Mouse (Mus musculus): Measurements from ENCODE around the gene Ubac1. TPM values are rescaled to one million over a fixed set of nuclear protein-coding genes. Genes with fewer than 3 reads are reported as not detected.

Gene Ubac1
- 78.1 and 79.7 TPM in 2 replicates for polyA plus RNA-seq (2012; rRNA removed)

DNA sequence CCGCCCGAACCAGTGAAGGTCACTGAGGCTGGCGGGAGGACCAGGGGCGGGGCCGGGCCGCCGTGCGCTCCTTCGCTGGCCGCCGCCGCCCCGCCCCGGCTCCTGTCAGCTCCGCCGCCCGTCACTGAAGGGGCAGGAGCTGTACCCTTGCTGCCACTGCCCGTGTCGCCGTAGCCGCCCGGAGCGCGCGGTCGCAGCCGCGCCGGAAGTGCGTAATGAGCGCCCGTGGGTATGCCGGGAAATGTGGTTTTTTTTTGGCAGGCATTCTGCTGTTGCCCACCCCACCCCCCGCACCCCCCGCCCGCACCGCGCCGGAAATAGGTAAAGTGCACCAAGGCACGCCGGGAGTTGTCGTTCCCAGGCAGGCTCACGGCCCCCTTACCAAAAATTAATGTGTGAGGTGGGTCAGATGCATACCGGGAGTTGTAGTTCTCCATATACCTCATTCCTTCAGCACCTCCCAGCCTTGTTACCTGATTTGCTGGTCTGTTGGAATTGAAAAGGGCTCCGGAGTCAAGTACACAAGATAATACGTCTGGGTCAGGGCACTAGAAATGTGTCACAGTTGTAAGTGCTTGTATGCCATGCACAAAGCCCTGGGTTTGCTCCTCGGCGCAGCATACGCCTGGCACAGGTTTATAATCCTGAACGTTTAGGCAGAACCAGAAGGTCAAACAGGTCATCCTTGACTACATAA is at the start of gene Ubac1:
Gene Ubac1, minus strand, starts transcription at position 187 of the 697 bp plus-strand sequence.
- peak; percentile 86 to 92 for DNase-seq (ENCODE audit: extremely low spot score in 1 of 2, low spot score in 1 of 2)

DNA sequence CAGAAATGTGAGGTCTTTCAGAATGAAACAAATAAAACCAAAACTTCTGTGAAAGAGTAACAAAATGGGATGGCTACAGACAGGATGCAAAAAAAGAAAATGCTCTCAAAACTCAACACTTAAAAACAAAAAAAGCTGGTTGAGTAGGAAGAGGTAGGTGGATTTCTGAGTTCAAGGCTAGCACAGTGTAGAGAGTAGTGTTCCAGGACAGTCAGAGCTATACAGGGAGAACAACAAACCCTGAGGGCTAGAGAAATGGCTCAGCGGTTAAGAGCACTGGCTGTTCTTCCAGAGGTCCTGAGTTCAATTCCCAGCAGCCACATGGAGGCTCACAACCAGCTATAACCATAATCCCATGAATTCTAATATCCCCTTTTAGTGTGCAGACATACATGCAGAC is 47.0 kb upstream of the Ubac1 start:
- DNase-seq (ENCODE audit: extremely low spot score in 1 of 2, low spot score in 1 of 2) = no peak

DNA sequence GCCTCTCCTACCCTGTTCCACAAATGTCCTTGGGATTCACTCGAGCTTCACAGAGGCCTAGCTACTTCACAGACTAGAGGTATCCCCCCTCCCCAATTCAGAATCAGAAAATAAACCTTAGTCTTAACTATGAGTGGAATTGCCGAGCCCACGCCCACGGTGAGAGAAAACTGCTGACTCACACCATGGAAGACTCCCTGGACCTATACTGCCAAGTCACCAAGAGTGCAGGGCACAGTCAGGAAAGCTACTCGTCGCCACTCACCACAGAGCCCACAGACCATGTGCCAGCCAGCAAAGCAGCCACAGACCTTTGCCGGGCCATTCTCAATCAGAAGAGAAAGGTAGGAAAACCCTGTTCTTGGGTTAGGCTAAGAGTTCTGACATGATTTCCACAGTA is 46.6 kb upstream of the Ubac1 start:
- DNase-seq (ENCODE audit: extremely low spot score in 1 of 2, low spot score in 1 of 2) = no peak

DNA sequence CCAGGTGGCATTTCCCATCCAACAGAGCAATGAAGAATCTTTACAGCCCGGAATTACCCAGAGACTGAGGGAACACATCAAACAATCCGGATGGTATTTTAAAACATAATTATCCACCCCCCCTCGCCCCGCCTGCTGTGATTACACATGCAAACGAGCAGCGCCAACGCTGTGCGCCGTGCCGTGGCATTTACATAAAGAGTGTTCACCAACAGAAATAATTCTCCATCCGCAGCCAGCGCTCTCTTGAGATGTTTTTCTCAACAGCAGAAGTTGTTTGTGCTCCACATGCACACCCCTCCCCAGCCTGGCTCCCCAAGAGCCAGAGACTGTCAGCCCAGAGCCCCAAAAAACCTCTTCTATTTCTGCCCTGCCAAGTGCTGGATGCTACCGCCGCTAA is 45.0 kb upstream of the Ubac1 start:
- DNase-seq (ENCODE audit: extremely low spot score in 1 of 2, low spot score in 1 of 2) = peak; percentile 85 to 93

DNA sequence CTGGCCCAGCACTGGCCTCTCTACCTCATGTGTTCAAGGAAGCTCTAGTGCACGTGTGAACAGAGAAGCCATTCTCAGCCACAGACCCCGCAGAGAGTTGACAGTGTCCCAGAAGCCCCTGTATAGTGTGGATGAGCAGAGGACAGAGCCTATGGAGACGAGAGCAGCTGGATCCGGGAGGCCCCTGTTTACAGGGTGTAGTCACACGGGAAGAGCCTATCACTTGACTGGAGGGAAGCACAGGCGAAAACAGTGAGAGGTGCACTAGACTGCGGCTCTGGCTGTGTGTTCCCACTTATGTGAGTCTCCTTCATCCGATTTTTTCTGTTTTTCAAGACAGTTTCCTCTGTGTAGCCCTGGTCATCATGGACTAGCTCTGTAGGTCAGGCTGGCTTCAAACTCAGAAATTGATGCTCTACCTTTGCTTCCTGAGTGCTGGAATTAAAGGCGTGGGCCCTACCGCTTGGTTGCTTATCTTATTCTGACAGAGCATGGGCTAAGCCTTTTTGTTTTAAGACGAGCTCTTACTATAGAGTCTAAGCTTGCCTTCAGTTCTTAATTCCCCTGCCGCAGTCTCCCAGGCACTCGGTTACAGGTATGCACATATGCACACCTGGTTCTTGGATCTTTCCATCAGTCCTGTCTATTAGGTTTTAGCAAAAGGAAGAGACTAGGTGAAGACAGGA is 41.3 kb upstream of the Ubac1 start:
- no peak for DNase-seq (ENCODE audit: extremely low spot score in 1 of 2, low spot score in 1 of 2)

DNA sequence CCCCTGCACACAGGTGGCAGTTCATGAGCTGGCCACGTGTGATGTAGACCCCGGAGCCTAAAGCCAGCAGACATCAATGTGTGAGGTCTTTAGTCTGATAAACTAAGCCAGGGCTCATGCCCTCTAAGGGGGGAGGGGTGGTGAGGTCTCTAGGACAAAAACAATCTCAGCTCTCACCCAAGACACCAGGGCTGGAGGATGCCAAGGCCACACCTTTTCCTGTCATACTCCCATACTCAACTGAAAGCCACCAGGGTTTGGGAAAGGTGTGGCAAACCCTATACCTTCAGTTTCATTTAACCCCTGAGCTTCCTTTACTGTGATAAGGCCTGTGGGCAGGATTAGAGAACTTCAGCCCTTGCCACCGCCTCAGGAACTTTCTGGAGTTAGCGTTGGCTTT is 40.7 kb upstream of the Ubac1 start:
- DNase-seq (ENCODE audit: extremely low spot score in 1 of 2, low spot score in 1 of 2) = no peak

DNA sequence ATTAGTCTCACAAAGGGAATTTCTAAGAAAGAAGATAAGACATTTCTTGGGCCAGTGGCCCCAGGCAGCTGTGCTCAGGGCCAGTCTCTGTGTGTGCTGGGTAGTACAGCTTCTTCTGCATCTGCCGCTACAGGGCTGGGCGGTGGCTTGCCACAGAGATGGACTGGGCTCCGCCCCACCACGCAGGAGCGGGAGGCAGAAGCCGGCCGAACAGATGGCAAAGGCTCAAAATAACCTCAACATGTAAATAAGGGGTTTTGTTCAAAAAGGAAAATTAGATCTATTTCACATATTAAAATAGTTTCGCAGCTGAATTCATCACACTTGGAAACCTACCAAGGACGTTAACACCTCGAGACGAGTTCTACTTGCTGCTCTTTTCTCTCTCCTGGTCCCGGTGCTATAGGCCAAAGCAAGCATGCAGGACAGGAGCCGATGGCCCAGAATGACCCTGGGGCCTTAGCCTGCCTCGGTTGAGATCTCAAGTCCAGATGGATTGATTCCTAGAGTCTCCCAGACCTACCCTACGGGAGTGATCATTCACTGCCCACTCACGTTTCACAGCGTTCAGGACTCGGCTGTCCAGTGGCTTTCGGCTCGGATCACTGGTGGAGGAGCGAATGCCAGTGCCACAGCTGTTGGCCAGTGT is 39.6 kb upstream of the Ubac1 start:
- peak; percentile 39 to 72 for DNase-seq (ENCODE audit: extremely low spot score in 1 of 2, low spot score in 1 of 2)

DNA sequence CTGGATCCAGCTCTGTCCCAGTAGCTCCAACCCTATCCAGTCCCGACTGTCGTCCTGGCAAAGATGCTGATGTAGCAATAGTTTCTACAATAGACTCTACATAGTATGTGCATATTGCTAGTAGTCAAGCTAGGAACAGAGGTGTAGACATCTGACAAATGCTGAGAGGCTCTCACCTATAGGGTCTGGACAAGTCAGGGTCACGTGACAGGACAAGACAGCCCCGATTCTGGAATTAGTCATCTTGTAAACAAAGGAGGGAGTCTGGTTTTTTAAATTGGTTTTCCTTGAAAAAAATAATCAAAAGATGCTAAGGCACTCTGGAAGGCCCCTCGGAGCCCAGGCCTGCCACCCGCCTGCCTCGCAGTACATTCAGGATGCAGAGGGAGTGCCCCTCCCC is 35.5 kb upstream of the Ubac1 start:
- no peak for DNase-seq (ENCODE audit: extremely low spot score in 1 of 2, low spot score in 1 of 2)

DNA sequence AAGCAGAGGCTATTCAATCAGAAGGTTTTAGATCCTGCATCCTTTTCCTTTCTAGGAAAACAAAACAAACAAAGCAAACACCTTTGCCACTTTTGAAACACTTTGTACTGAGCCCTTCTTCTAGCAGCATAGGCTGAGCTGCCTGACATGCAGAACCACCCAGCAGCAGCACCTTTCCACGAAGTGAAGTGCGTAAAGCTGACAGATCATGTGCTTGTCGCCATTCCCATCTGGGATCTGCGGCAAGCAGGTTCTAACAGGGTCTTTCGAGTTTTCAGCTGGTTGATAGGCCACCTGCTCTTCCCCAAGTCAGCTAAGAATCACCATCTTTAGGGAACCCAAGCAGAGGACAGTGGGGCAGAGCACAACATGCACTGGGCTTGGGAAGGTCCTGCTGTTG is 34.7 kb upstream of the Ubac1 start:
- no peak for DNase-seq (ENCODE audit: extremely low spot score in 1 of 2, low spot score in 1 of 2)

DNA sequence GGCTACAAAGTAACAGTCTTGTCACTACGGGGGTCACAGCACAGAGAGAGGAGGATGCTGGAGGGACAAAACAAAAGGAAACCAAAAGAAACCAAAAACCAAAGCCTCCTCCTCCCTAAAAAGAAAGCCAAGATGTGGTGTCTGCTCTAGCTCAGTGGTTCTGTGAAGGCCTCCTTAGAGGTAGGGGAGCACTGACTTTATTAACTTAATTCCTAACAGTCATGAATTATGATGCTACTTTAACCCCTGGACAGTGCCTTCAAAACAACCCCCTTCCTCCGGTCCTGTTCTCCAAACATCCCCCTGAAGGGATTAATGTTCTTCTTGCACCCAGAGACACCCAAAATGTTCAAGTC is 34.2 kb upstream of the Ubac1 start:
- no peak for DNase-seq (ENCODE audit: extremely low spot score in 1 of 2, low spot score in 1 of 2)

DNA sequence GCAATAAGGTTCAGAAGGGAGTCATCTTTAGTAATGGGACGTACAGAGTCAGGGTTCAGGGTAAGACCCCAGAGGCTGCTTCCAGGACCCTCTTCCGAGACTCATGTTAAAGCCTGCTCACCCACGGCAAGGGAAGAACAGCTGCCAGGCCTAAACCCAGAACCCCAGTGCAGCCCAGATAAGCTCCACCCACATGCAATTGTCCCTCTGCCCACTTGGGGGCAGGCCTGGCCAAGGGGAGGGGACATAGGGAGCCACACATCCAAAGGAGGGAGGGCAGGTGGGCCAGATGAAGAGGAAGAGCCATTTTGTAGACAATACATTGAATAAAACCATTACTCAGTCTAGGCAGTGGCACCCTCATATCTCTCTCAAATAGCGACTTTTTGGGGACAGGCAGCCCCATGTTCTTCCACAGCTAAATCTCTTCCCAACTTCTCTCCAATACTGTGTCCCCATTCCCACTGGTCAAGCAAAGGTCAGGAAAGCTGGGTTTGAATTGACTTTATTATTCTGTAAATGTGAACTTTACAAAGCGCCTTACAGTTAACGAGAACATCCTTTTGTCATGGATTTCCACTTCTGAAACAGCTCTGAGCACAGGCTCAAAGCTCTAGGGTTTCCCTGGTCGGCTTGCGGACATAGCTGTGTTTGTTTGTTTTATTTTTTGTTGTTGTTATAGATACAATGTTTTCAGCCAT is 33.6 kb upstream of the Ubac1 start:
- DNase-seq (ENCODE audit: extremely low spot score in 1 of 2, low spot score in 1 of 2) = peak in 1 of 2 experiments; percentile 71

DNA sequence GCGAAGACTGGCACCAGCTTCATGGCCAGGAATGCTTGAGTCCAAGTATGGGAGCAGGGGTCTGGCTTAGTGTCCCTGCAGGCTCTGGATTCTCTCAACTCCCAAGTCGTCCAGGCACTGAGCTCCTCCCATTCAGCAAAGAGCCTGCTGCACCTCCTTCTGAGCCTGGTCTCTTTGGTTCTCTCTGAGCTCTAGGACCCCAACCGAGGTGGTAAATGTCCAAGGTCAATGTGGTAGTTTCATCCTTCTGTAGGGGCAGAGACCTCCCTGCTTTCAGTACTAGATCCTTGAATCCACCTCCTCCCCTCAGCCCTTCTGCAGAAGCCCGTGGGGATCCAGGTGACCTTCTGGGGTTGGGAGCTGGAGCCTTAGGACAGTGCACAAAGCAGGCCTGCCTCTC is 31.3 kb upstream of the Ubac1 start:
- DNase-seq (ENCODE audit: extremely low spot score in 1 of 2, low spot score in 1 of 2) = no peak

DNA sequence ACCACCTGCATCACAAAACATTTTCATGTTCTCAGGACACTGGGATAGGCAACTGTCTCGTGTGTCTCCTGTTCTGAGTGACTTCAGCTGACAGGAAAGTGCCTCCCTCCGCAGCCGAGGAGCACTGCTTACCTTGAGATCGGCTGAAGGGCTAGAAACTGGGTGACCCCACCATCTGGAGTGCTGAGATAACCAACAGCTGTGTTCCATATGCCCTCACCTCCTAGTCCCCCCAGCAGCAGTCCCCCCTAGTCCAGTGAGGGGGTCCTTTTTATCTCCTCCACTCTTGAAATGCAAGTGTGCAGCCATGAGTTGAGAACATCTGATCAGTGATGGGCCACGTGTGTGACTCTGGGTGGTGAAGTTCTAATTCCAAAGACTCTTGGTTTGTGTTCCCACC is 27.3 kb upstream of the Ubac1 start:
- DNase-seq (ENCODE audit: extremely low spot score in 1 of 2, low spot score in 1 of 2) = no peak

DNA sequence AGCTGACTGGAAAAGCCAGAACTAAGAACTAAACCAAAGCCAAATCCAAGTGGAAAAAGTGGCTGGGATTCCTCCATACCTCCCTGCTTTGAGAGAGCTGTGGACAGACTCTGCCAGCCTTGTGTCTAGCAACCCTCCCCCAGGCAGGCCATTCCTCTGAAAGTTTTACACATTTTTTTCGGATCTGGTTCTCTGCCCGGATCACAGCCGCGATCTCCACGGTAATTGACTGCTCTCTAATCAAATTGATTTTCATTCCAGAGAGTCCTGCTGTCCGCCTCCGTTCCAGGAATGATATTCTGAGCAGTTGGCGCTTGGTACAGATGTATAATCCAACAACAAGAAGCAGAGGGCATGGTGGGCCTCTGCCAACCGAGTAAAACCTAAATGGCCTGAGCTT is 22.7 kb upstream of the Ubac1 start:
- no peak for DNase-seq (ENCODE audit: extremely low spot score in 1 of 2, low spot score in 1 of 2)

DNA sequence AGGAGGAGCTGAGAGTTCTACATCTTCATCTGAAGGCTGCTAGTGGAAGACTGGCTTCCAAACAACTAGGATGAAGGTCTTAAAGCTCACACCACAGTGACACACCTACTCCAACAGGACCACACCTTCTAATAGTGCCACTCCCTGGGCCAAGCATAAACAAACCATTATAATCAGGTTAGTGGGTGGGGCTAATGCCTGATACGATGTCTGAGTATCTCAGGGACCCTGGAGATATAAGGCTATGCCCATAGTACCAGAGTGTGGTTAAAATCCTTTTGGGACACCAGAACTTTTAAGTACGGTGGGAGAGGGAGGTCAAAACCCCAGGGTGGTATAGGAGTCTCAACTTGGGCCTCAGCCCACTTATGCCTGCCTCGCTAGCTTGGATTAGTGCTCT is 21.1 kb upstream of the Ubac1 start:
- no peak for DNase-seq (ENCODE audit: extremely low spot score in 1 of 2, low spot score in 1 of 2)

DNA sequence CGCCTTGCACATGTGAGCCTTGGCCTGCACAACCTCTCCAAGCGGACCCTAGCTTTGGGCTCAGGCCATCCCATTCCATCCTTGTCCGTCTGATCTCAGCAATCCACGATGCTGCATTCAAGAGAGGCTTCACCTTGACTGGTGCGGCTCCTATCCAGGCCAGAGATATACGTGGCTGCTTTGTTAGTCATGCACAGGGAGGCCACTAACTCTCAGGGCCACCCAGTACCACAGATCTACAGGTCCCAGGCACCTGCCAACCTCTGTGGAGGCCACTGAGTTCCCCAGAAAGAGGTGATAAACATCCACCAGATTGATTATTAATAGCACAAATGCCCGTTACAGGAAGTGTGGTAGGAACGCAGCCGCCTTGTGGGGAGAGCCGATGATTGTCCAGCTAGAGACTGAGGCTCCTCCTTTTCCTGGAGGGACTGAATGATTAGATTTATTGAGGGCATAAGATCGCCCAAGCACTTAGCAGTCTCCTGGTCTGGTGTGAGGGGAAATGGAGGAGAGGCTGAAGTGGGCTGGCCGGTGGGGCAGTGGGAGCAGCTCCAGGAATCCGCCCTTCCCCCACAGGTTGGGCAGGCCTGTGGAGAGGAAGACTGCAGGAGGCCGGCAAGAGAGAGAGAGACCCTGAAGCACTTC is 19.7 kb upstream of the Ubac1 start:
- DNase-seq (ENCODE audit: extremely low spot score in 1 of 2, low spot score in 1 of 2) = no peak

DNA sequence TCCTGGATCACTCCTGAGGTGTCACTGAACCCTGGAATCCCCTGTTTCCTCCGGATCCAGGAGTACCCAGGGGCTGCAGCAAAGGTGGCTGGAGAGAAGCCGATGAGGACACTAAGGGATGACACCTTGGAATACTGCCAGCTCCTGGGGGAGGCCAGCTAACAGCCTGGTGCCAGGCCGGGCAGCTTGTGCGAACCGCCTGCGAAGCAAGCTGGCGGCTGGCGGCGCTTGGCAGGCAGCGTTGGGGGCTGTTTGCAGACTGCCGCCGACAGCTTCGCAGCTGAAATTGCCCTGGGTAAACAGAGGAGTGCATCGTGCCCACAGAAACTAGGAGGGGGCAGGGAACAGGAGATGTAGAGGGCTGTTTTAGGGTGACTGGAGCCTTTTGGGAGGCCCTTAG is 18.4 kb upstream of the Ubac1 start:
- DNase-seq (ENCODE audit: extremely low spot score in 1 of 2, low spot score in 1 of 2) = peak in 1 of 2 experiments; percentile 67

DNA sequence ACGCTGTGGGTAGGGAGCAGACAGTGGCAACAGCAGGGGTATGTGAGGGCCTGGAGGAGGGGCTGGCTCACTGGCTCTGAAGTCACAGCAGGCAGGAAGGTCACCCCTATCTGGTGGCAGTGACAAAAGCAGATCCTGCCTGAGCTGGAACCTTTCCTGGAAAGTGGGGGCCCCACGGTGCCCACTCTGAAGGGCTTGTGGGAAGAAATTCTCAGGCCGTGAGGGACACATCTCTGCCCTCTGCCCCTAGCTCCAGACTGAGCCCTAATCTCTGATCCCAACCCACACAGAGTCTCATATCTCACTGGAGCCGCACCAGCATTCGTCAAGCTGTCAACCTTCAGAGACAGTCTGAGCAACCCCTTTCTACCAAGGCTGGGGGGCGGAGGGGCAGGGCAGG is 15.8 kb upstream of the Ubac1 start:
- no peak for DNase-seq (ENCODE audit: extremely low spot score in 1 of 2, low spot score in 1 of 2)

DNA sequence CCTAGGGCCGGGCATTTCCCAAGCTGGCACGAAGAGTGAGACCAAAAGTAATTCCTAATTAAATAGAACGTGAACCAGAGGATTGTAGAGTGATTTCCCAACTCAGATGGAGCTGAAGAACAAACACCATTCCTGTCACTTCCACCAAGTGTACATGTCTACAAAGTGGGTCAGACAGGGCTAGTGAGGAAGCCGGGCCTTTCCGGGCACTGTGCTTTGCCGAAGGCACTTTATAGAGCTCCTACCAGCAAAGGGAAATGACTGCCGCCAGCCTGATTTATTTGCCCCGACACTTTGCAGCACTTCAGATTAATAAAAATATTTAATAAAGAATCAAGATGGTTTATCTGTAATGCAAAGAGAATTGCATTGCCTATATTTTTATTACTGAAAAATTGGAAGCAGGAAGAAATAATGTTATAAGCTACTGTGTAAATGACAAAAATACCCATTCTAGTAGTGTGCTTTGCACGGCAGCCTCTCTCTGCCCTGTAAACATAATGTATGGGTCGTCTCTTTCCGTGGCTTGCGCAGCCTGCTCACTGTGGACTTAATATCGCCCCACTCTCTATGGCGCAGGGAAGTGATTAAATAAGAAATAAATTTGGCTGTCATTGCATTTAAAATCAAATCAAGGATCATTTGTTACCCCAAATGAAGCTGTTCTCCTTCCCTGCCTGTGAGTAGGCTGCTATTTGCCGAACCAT is 12.9 kb upstream of the Ubac1 start:
- no peak for DNase-seq (ENCODE audit: extremely low spot score in 1 of 2, low spot score in 1 of 2)

DNA sequence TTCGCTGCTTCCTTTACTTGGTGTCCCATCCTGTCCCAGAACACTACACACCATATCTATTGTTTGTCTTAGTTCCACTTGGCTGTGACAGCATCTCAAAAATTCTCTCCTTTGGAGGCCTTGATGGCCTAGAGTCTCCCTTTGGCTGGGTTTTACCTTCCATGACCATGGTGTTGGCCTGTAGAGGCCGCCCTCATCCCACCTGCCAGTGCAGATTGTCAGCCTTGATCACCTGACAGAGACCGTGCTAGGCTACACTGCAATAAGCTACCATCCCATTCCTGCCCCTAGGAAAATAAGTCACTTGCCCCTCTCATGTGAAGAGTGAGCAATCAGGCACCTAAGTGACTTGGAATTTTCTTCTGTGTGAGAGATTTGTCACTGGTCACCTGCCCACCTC is 8.7 kb upstream of the Ubac1 start:
- DNase-seq (ENCODE audit: extremely low spot score in 1 of 2, low spot score in 1 of 2) = no peak

Data from frontal cortex, adult 2 months (tissue).